Mouse (Mus musculus) hindbrain, embryonic 10.5 days (tissue): ENCODE results near the gene Tspan1. TPM values are rescaled to one million over a fixed set of nuclear protein-coding genes. Genes with fewer than 3 reads are reported as not detected.

ENCODE experiments used
- DNase-seq: peaks from one replicate; pipeline ENCODE4 v3.0.0-alpha.2; 2017; ENCODE audit warnings: low spot score
- H3K27ac ChIP-seq: fragments of 300-500 bp; sonication (generic); 2 replicates; pipeline ENCODE4 v1.5.1; 2016; ENCODE audit warnings: mild to moderate bottlenecking, moderate library complexity
- H3K27me3 ChIP-seq: fragments of 300-500 bp; sonication (generic); 2 replicates; pipeline ENCODE4 v1.6.1; 2016; ENCODE audit warnings: mild to moderate bottlenecking; ENCODE audit not compliant: poor library complexity, insufficient read depth, severe bottlenecking
- H3K36me3 ChIP-seq: fragments of 300-500 bp; sonication (generic); 2 replicates; pipeline ENCODE4 v1.6.1; 2016; ENCODE audit warnings: mild to moderate bottlenecking, moderate library complexity
- H3K4me1 ChIP-seq: fragments of 300-500 bp; sonication (generic); replicated peaks from 2 replicates; pipeline ENCODE4 v1.6.1; 2016; ENCODE audit warnings: mild to moderate bottlenecking
- H3K4me3 ChIP-seq: fragments of 300-500 bp; sonication (generic); 2 replicates; pipeline ENCODE4 v1.5.1; 2016; ENCODE audit warnings: mild to moderate bottlenecking, moderate library complexity
- H3K9me3 ChIP-seq: fragments of 300-500 bp; sonication (generic); 2 replicates; pipeline ENCODE4 v1.6.1; 2016; ENCODE audit warnings: mild to moderate bottlenecking, moderate library complexity
- WGBS: fragments of 180-500 bp; shearing (Covaris S2); methylation state at CpG from one replicate; pipeline ENCODE4 v1.1.7; 2016; 5-methylcytosine and 5-hydroxymethylcytosine counted together
- polyA plus RNA-seq: library from polyadenylated mRNA; unstranded; fragments of >200 nt; fragmentation: Nextera tagmentation; extraction: Ambion mirVana; gene quantifications from 2 replicates; pipeline ENCODE4 v1.2.1, GENCODE M21; 2016

Tspan1 gene
- polyA plus RNA-seq, 1 experiment from 2014 or later = not detected

- peaks cover 43% of the 10 kb centered on the region for H3K4me1 ChIP-seq
- no peaks in the 10 kb centered on the region for H3K9me3 ChIP-seq
- peak; percentile 43 for DNase-seq
- peaks cover 3% of the 10 kb centered on the region; the same call in 1 of the 2 replicates for H3K27me3 ChIP-seq
- peak overlapping the region; percentile 82 for H3K27ac ChIP-seq
- no peaks in the 10 kb centered on the region for H3K36me3 ChIP-seq
- 30% methylated on average over 10 of the region's 10 CpGs for WGBS
- peak overlapping the region; percentile 2; the same call in 1 of the 2 replicates for H3K4me3 ChIP-seq
Measured at GRCm38 (mm10) chr4:116176543-116176988, 9.2 kb upstream of the Tspan1 start.

GRCm38 (mm10) chr4:116175711-116176542 is 8.5 kb upstream of the Tspan1 start:
- peak overlapping the region; percentile 82 for H3K27ac ChIP-seq
- H3K36me3 ChIP-seq = no peaks in the 10 kb centered on the region
- H3K9me3 ChIP-seq = no peaks in the 10 kb centered on the region
- no peak for DNase-seq
- peaks cover 42% of the 10 kb centered on the region for H3K4me1 ChIP-seq
- H3K4me3 ChIP-seq = peak overlapping the region; percentile 2; the same call in 1 of the 2 replicates
- peaks cover 3% of the 10 kb centered on the region; the same call in 1 of the 2 replicates for H3K27me3 ChIP-seq
- 72% methylated on average over 7 of the region's 7 CpGs for WGBS

DNA sequence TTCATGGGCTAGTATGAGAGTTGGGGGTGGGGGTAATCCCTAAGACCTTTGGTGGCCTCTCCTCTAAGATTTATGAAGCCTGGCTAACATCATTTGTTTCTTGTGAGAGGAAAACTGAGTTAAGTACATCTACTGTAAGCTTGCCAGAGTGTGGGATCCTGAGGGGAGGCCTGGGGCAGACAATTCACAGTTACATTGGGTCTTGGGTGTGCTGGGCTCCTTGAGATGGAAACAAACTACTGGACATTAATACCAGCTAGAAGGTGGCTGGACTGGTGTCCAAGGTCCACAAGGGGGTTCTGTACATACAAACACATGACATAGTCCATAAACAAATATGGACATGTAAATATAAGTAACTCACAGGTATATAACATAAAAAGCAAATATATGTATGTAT is 7.7 kb upstream of the Tspan1 start:
- H3K9me3 ChIP-seq = no peaks in the 10 kb centered on the region
- no peak for DNase-seq
- H3K4me3 ChIP-seq = no peak overlapping the region
- H3K27me3 ChIP-seq = peaks cover 3% of the 10 kb centered on the region; the same call in 1 of the 2 replicates
- peak overlapping the region; percentile 35; the same call in 1 of the 2 replicates for H3K27ac ChIP-seq
- H3K36me3 ChIP-seq = no peaks in the 10 kb centered on the region
- H3K4me1 ChIP-seq = peaks cover 42% of the 10 kb centered on the region

DNA sequence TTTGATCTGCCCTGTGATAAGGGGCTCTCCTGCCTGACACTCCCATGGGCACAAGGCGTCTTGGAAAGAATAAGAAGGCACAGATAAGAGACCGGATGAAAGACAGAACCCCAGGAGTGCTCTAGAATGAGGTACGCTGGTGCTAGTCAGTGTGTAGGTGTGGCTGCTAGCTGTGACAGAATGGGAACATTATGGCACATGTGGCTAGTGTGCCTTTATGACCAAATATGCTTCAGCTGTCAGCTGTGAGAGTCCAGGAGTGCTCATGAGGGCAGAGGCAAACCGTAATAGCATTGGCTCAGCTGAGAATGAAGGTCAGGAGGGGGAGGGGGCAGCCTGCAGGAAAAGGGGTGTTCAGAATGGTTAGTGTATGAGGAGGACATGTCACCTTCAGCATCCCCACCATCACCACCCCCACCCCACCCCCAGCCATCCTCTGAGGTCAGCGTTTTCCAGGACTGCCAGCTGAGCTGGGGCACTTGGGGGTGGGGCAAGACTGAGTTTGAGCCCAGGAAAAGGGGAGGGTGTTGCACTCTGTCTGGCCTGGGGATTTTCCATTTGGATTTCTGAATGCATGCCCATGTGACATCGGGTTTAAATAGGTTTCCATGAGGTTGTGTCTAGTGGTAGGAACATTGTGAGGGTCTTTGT is 7.2 kb upstream of the Tspan1 start:
- H3K36me3 ChIP-seq = no peaks in the 10 kb centered on the region
- DNase-seq = no peak
- peaks cover 3% of the 10 kb centered on the region; the same call in 1 of the 2 replicates for H3K27me3 ChIP-seq
- H3K9me3 ChIP-seq = no peaks in the 10 kb centered on the region
- peak overlapping the region; percentile 35; the same call in 1 of the 2 replicates for H3K27ac ChIP-seq
- peaks cover 42% of the 10 kb centered on the region for H3K4me1 ChIP-seq
- 55% methylated on average over 6 of the region's 6 CpGs for WGBS
- H3K4me3 ChIP-seq = no peak overlapping the region

DNA sequence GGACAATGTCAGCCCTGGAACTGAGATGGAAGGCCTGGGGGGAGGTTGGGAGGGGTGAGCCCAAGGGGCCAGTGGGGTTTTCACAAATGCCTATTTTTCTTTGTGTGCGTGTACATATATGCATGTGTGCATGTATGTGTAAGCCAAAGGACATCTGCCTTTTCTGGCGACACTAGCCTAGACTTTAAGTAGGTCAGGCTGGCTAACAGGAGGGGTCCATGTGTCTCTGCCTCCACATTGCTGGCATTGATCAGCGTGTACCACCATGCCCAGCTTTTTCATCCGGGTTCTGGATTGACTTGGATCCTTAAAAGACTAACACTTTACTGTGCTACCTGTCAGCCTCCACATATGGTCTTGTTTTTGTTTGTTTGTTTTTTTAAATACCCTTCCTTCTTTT is 6.4 kb upstream of the Tspan1 start:
- no peak for DNase-seq
- H3K4me1 ChIP-seq = peaks cover 42% of the 10 kb centered on the region
- H3K4me3 ChIP-seq = no peak overlapping the region
- peaks cover 3% of the 10 kb centered on the region; the same call in 1 of the 2 replicates for H3K27me3 ChIP-seq
- WGBS = 84% methylated on average over 4 of the region's 4 CpGs
- no peaks in the 10 kb centered on the region for H3K36me3 ChIP-seq
- H3K9me3 ChIP-seq = no peaks in the 10 kb centered on the region
- no peak overlapping the region for H3K27ac ChIP-seq

GRCm38 (mm10) chr4:116173072-116173471 is 5.7 kb upstream of the Tspan1 start, which contains the start of the genes 1700042G07Rik and Gm49337:
1700042G07Rik (plus strand) TSS chr4:116173372.
Gm49337 (plus strand) TSS chr4:116173384.
- WGBS = 84% methylated on average over 6 of the region's 6 CpGs
- no peaks in the 10 kb centered on the region for H3K9me3 ChIP-seq
- peaks cover 3% of the 10 kb centered on the region; the same call in 1 of the 2 replicates for H3K27me3 ChIP-seq
- no peak for DNase-seq
- no peak within 1 kb of the TSS for H3K27ac ChIP-seq
- H3K36me3 ChIP-seq = no peaks in the 10 kb centered on the region
- no peak within 1 kb of the TSS for H3K4me3 ChIP-seq
- H3K4me1 ChIP-seq = peaks cover 42% of the 10 kb centered on the region

DNA sequence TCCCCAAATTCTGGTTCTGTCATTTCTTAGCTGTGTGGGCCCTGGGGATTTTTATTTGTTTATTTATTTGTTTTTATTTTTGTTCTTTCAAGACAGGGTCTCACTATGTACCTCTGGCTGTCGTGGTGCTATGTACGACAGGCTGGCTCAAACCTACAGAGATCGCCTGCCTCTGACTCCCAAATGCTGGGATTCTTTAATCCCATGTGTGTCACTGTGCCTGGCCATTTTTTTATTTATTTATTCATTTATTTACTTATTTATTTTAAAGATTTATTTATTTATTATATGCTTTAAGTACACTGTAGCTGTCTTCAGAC is 1.9 kb upstream of the Tspan1 start:
- Histone ChIP-seq H3K27me3 (no peaks in the 10 kb centered on the region), H3K9me3 (no peaks in the 10 kb centered on the region), H3K36me3 (no peaks in the 10 kb centered on the region), H3K27ac (no peak overlapping the region), H3K4me1 (peaks cover 19% of the 10 kb centered on the region), H3K4me3 (no peak overlapping the region)
- 73% methylated on average over 3 of the region's 3 CpGs for WGBS
- DNase-seq = no peak

GRCm38 (mm10) chr4:116168617-116169352 is 1.4 kb upstream of the Tspan1 start:
- H3K27ac ChIP-seq = no peak overlapping the region
- no peaks in the 10 kb centered on the region for H3K9me3 ChIP-seq
- no peaks in the 10 kb centered on the region for H3K36me3 ChIP-seq
- peak; percentile 67 for DNase-seq
- no peaks in the 10 kb centered on the region for H3K27me3 ChIP-seq
- WGBS = 85% methylated on average over 7 of the region's 8 CpGs
- H3K4me1 ChIP-seq = peaks cover 16% of the 10 kb centered on the region
- H3K4me3 ChIP-seq = no peak overlapping the region

DNA sequence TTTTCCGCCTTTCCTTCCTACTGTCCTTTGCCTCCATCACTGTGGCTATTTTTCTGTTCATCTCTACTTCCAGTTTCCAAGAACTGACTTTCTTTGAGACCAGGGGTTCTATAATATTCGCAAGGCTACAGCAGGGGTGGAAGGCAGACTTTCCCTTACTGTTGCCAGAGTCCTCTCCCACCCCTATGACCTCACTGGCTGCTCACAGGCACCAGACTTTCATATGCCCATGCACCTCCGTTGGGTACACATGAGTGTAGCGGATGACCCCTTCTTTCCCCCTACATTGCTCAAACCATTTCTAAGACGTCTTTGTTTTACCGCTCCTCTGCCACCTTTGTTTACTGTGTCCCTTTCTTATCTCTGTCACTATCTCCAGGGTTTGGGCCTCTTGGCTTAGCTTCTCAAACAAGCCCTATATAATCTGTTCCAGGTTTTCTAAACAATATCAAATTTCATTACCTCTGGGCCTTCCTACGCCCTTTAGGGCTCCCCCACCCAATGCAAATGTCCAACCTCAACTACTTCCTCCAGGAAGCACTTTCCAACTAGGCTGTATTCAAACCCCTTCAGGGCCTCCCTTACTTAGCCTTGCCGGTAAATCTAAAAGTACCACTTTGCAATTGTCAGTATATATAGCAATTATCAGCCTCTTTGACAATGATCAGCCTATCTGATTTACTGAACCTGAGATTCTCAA is 1.5 kb downstream of the Tspan1 start:
- Histone ChIP-seq H3K4me3 (no peak overlapping the region), H3K9me3 (no peaks in the 10 kb centered on the region), H3K27me3 (no peaks in the 10 kb centered on the region), H3K27ac (no peak overlapping the region), H3K4me1 (peaks cover 12% of the 10 kb centered on the region; the same call in 1 of the 2 replicates), H3K36me3 (peaks cover 6% of the 10 kb centered on the region)
- DNase-seq = no peak
- 72% methylated on average over 8 of the region's 8 CpGs for whole genome bisulfite sequencing

- no peak overlapping the region for H3K4me3 ChIP-seq
- WGBS = 88% methylated on average over 2 of the region's 2 CpGs
- no peaks in the 10 kb centered on the region for H3K9me3 ChIP-seq
- H3K36me3 ChIP-seq = peaks cover 15% of the 10 kb centered on the region
- H3K27me3 ChIP-seq = no peaks in the 10 kb centered on the region
- DNase-seq = no peak
- H3K4me1 ChIP-seq = peaks cover 12% of the 10 kb centered on the region; the same call in 1 of the 2 replicates
- no peak overlapping the region for H3K27ac ChIP-seq
Measured at GRCm38 (mm10) chr4:116164759-116165554, 2.4 kb downstream of the Tspan1 start.

GRCm38 (mm10) chr4:116162142-116162541 is 5.3 kb downstream of the Tspan1 start:
- Histone ChIP-seq H3K36me3 (peaks cover 44% of the 10 kb centered on the region), H3K4me1 (peaks cover 12% of the 10 kb centered on the region; the same call in 1 of the 2 replicates), H3K9me3 (no peaks in the 10 kb centered on the region), H3K27me3 (no peaks in the 10 kb centered on the region), H3K4me3 (no peak overlapping the region), H3K27ac (no peak overlapping the region)
- DNase-seq = no peak
- 80% methylated on average over 4 of the region's 4 CpGs for WGBS
